Mouse (Mus musculus) macrophage (primary cell): ENCODE data around the gene Tmem30b. TPM values are rescaled to one million over a fixed set of nuclear protein-coding genes. Genes with fewer than 3 reads are reported as not detected.

ENCODE experiments used
- H3K27ac ChIP-seq: fragments of 350-480 bp; formaldehyde crosslinking; 2 replicates; pipeline ENCODE4 v1.9.0; 2021
- H3K36me3 ChIP-seq: fragments of 350-480 bp; formaldehyde crosslinking; 2 replicates; pipeline ENCODE4 v1.9.0; 2021; ENCODE audit errors: inconsistent target
- H3K4me3 ChIP-seq: fragments of 350-480 bp; formaldehyde crosslinking; 2 replicates; pipeline ENCODE4 v1.9.0; 2021; ENCODE audit errors: inconsistent target
- H3K79me2 ChIP-seq: fragments of 350-480 bp; formaldehyde crosslinking; 2 replicates; pipeline ENCODE4 v1.9.0; 2021; ENCODE audit errors: inconsistent target
- WGBS: methylation state at CpG from one replicate; pipeline ENCODE4 v1.1.7; 2026; ENCODE audit warnings: inconsistent platforms; ENCODE audit not compliant: missing documents; 5-methylcytosine and 5-hydroxymethylcytosine counted together
- polyA plus RNA-seq: library from polyadenylated mRNA; stranded (reverse); fragments of 250-400 nt; gene quantifications from 3 replicates; pipeline ENCODE4 v1.2.4, GENCODE M21; 2018; ENCODE audit warnings: inconsistent platforms

Gene Tmem30b
- polyA plus RNA-seq, 1 experiment from 2014 or later = not detected

GRCm38 (mm10) chr12:73516516-73516915 is 29.7 kb downstream of the Tmem30b start:
- 95% methylated on average over 8 of the region's 8 CpGs for WGBS
- Histone ChIP-seq H3K4me3 (no peak overlapping the region), H3K27ac (no peak overlapping the region), H3K79me2 (no peaks in the 10 kb centered on the region), H3K36me3 (no peaks in the 10 kb centered on the region)

DNA sequence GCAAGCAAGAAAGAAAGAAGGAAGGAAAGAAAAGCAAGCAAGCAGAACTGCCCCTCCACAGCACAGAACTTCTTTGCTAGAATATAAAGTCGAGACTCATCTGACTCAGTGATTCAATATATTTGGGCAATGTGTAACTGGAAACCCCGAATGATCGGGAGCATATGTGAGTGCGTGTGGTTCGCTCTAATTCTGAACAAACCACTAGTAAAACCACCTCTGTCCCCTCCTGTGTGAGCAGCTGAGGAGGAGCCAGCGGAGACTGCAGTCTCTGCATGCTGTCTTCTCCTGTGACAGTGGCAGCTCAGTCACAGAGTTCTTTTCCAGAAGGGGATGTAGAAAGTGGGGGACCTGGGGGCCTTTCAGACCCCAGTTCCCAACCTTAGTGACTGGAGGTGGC is 31.5 kb downstream of the Tmem30b start:
- no peak overlapping the region for H3K4me3 ChIP-seq
- H3K27ac ChIP-seq = no peak overlapping the region
- no peaks in the 10 kb centered on the region for H3K79me2 ChIP-seq
- WGBS = 75% methylated on average over 6 of the region's 6 CpGs
- no peaks in the 10 kb centered on the region for H3K36me3 ChIP-seq

DNA sequence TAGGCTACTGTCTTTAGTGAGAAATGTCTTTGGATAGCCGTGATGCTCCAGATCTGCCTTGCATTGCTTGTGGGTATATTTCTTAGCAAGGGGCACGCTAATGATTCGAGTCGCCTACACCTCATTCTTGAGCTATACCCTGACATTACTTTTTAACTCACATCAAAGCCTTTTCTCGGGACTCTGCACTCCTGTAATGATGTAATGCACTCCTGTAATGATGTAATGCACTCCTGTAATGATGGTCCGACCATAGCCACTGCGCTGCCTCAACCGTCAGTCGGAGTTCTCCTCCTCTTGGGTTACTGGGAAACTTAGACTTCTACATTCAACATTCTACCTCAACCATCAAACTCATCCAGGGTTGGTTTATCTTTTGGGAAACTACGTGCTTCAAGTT is 32.2 kb downstream of the Tmem30b start:
- H3K4me3 ChIP-seq = no peak overlapping the region
- H3K36me3 ChIP-seq = no peaks in the 10 kb centered on the region
- H3K79me2 ChIP-seq = no peaks in the 10 kb centered on the region
- H3K27ac ChIP-seq = no peak overlapping the region
- 89% methylated on average over 8 of the region's 10 CpGs for WGBS

- H3K36me3 ChIP-seq = no peaks in the 10 kb centered on the region
- H3K27ac ChIP-seq = no peak overlapping the region
- H3K79me2 ChIP-seq = no peaks in the 10 kb centered on the region
- 93% methylated on average over 16 of the region's 16 CpGs for WGBS
- H3K4me3 ChIP-seq = no peak overlapping the region
Observed at GRCm38 (mm10) chr12:73511467-73512047, 34.6 kb downstream of the Tmem30b start.

DNA sequence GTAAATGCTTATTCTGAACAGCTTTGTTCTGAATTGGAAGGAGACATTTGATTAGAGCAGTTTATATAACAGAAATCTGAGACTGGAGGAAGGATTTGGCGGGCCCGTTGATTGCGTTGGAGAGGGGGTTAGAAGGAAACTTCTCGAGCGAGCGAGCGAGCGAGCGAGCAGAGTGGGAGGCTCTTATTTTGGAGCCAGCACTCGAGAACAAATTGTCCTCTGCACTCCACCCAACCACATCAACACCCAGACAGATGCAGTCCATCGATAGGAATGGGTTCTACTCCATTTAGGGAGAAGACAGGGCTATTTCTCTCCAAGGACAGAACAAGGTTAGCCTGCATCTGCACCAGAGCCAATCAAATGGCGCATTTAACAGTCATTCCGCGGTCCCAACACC is 39.1 kb downstream of the Tmem30b start:
- H3K27ac ChIP-seq = no peak overlapping the region
- WGBS = 92% methylated on average over 14 of the region's 14 CpGs
- H3K36me3 ChIP-seq = no peaks in the 10 kb centered on the region
- no peak overlapping the region for H3K4me3 ChIP-seq
- H3K79me2 ChIP-seq = no peaks in the 10 kb centered on the region

GRCm38 (mm10) chr12:73506648-73507047 is 39.5 kb downstream of the Tmem30b start:
- H3K36me3 ChIP-seq = no peaks in the 10 kb centered on the region
- no peaks in the 10 kb centered on the region for H3K79me2 ChIP-seq
- H3K4me3 ChIP-seq = no peak overlapping the region
- no peak overlapping the region for H3K27ac ChIP-seq
- WGBS = 91% methylated on average over 4 of the region's 5 CpGs

DNA sequence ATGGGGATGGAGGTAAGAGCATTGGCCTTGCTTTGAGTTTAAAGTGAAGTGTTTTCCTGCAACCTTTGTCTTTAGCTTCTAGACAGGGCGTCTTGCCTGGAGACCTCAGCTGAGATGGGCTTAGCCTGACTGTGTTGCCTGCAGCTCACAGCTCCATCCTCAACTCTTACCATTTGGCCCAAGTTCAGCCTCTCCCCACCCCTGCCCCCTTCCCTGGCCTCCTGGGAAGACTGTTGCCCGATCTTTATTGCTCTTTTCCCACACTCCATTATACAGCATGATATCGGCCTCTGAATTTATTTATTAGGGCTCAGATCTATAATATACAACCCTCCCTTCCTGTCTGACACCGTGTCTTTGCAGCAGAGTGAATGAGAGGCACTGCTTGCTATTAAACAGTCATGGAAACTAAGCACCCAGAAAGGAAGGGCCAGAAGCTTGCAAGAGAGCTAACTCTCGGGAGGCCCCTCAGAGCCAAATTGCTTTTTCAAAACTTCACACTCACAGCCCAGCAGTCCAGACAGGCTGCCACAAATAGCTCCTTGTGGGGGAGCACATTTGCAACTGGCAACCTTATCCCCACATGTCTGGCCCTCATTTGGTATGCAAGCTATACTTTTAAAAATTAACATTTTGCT is 45.4 kb downstream of the Tmem30b start:
- 74% methylated on average over 5 of the region's 5 CpGs for WGBS
- Histone ChIP-seq H3K4me3 (no peak overlapping the region), H3K36me3 (no peaks in the 10 kb centered on the region), H3K27ac (no peak overlapping the region), H3K79me2 (no peaks in the 10 kb centered on the region)

GRCm38 (mm10) chr12:73495172-73495571 is 51.0 kb downstream of the Tmem30b start:
- H3K79me2 ChIP-seq = no peaks in the 10 kb centered on the region
- no peak overlapping the region for H3K27ac ChIP-seq
- H3K36me3 ChIP-seq = no peaks in the 10 kb centered on the region
- no peak overlapping the region for H3K4me3 ChIP-seq
- WGBS = 97% methylated on average over 10 of the region's 10 CpGs

DNA sequence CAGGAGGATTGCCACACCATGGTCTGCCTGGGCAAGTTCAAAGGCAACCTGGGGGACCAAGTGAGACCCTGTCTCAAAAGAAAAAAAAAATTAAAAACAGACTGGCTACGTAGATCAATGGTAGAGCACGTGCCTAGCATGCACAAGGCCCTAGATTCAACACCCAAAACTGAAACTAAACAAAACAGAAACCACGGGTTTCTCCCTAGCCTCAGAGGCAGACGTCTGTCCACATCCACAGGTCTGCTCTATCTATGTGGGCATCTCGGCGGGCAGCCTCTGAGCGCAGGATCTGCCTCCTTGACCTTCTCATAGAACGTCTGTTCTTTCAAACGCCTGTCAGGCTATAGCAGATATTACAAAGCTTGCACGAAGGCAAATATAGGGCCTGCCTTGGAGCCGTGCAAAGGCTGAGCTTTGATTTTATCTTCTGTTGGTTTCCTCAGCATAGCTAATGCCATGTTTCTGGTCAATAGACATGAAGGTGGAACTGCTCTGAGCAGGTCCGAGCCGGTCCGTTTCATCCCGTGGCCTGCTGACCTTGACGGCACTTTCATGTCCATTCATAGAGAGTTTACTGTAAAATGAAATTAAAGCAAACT is 52.2 kb downstream of the Tmem30b start:
- Histone ChIP-seq H3K27ac (no peak overlapping the region), H3K79me2 (no peaks in the 10 kb centered on the region), H3K36me3 (no peaks in the 10 kb centered on the region), H3K4me3 (no peak overlapping the region)
- 68% methylated on average over 16 of the region's 16 CpGs for WGBS

Other genes starting within 250 kb of the Tmem30b start
- gene Prkch, start 38.4 kb upstream of the Tmem30b start, polyA plus RNA-seq = 34.7 to 50.3 TPM (median 37.2 TPM) in 3 replicates